ENCODE assay signal across 20 mouse cellular contexts in the genomic region with DNA sequence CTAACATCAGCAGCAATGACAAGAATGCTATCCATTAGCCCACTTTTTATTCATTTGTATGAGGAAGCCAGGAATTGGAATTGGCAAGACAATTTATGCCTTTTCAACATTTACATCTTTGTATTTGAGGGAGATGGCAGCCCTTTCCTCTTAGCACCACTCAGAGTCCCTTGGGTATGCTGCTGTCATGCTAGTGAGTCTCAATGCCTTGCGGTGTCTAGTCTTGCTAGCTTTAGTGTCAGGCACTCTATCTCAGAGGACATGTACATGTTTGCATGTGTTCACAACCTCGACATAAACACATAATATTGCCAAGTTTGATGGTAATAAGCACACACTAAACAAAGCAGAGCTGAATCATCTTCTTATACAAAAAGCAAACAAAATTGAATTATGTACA.
DNase-seq lines count a peak whose midpoint lies in the region; ATAC-seq and TF ChIP-seq lines count a peak whose summit lies in the region.
"Had no signal": no experiment of that assay in that cellular context is flagged by ENCODE, and none has a peak within 500 bp of the region (broad histone marks: within the 10 kb centered on the region; RNA-seq: fewer than 3 reads in every experiment).

No protein-coding gene starts in this region.

- H3K36me3 ChIP-seq in forebrain, embryonic 14.5 days (ENCODE audit: control insufficient read depth, insufficient read depth, low read length): no peaks in the 10 kb centered on the region
- no peaks in the 10 kb centered on the region for H3K36me3 ChIP-seq in forebrain, postnatal 0 days (ENCODE audit: insufficient read depth)
- H3K36me3 ChIP-seq in midbrain, embryonic 14.5 days (ENCODE audit: control insufficient read depth, insufficient read depth, low read length): no peaks in the 10 kb centered on the region
- H3K36me3 ChIP-seq: embryonic facial prominence, embryonic 12.5 days; stomach, embryonic 15.5 days had no signal

- no peaks in the 10 kb centered on the region for H3K27me3 ChIP-seq in forebrain, embryonic 14.5 days (replicated peaks; ENCODE audit: control insufficient read depth, insufficient read depth, low read length)
- no peaks in the 10 kb centered on the region for H3K27me3 ChIP-seq in forebrain, postnatal 0 days (ENCODE audit: insufficient read depth, low read length)
- no peaks in the 10 kb centered on the region for H3K27me3 ChIP-seq in midbrain, embryonic 14.5 days (ENCODE audit: control insufficient read depth, insufficient read depth, low read length)
- H3K27me3 ChIP-seq: embryonic facial prominence, embryonic 12.5 days; stomach, embryonic 15.5 days had no signal

- peak; percentile 48 for DNase-seq in forebrain, embryonic 14.5 days (ENCODE audit: low spot score)
- no peak for DNase-seq in forebrain, postnatal 0 days
- peak; percentile 11 for DNase-seq in retina, postnatal 1 day
- DNase-seq in retina, embryonic 14.5 days (ENCODE audit: low spot score): no peak
- DNase-seq in midbrain, embryonic 14.5 days: peak; percentile 74
- DNase-seq in kidney, adult 11 months: no peak
- DNase-seq in layer of hippocampus, postnatal 36 days: no peak
- DNase-seq in right cerebral cortex, postnatal 25 days: no peak
- DNase-seq: adrenal gland, postnatal 25 days; cerebellum, adult 11 months; kidney, adult 8-10 months; kidney, postnatal 14 days; lung, postnatal 4 days; right cerebral cortex, postnatal 4 days; thymus, postnatal 25 days had no signal

- H3K9me3 ChIP-seq in forebrain, embryonic 14.5 days (replicated peaks; ENCODE audit: control insufficient read depth, low read length): no peaks in the 10 kb centered on the region
- H3K9me3 ChIP-seq in forebrain, postnatal 0 days (ENCODE audit: low read length): no peaks in the 10 kb centered on the region
- H3K9me3 ChIP-seq in midbrain, embryonic 14.5 days (ENCODE audit: control insufficient read depth, low read length): no peaks in the 10 kb centered on the region
- H3K9me3 ChIP-seq: embryonic facial prominence, embryonic 12.5 days; stomach, embryonic 15.5 days had no signal

- H3K4me1 ChIP-seq in forebrain, embryonic 14.5 days (ENCODE audit: control insufficient read depth, insufficient read depth, low read length): no peaks in the 10 kb centered on the region
- no peaks in the 10 kb centered on the region for H3K4me1 ChIP-seq in forebrain, postnatal 0 days (ENCODE audit: insufficient read depth)
- H3K4me1 ChIP-seq in midbrain, embryonic 14.5 days (ENCODE audit: control insufficient read depth, insufficient read depth, low read length): peaks cover 4% of the 10 kb centered on the region; the same call in 1 of the 2 replicates
- H3K4me1 ChIP-seq: embryonic facial prominence, embryonic 12.5 days; stomach, embryonic 15.5 days had no signal

- no peak overlapping the region for H3K27ac ChIP-seq in forebrain, embryonic 14.5 days (ENCODE audit: low read depth, low read length)
- H3K27ac ChIP-seq in forebrain, postnatal 0 days (ENCODE audit: low read depth, low read length): no peak overlapping the region
- H3K27ac ChIP-seq in midbrain, embryonic 14.5 days (replicated peaks; ENCODE audit: low read depth, low read length): peak overlapping the region; percentile 72
- H3K27ac ChIP-seq: embryonic facial prominence, embryonic 12.5 days; layer of hippocampus, adult 2 months; stomach, embryonic 15.5 days had no signal

- H3K4me2 ChIP-seq in forebrain, embryonic 14.5 days (ENCODE audit: low read length): no peak overlapping the region
- H3K4me2 ChIP-seq in forebrain, postnatal 0 days (ENCODE audit: low read depth): no peak overlapping the region
- no peak overlapping the region for H3K4me2 ChIP-seq in midbrain, embryonic 14.5 days (ENCODE audit: low read length)
- H3K4me2 ChIP-seq: embryonic facial prominence, embryonic 12.5 days; stomach, embryonic 15.5 days had no signal

- 52% methylated on average over 2 of the region's 2 CpGs for WGBS in forebrain, embryonic 14.5 days
- WGBS in forebrain, postnatal 0 days: 40% methylated on average over 2 of the region's 2 CpGs
- 28% methylated on average over 2 of the region's 2 CpGs for WGBS in midbrain, embryonic 14.5 days

- no peak overlapping the region for H3K4me3 ChIP-seq in forebrain, embryonic 14.5 days (ENCODE audit: low read depth, low read length)
- no peak overlapping the region for H3K4me3 ChIP-seq in forebrain, postnatal 0 days (ENCODE audit: low read depth, low read length)
- no peak overlapping the region for H3K4me3 ChIP-seq in midbrain, embryonic 14.5 days (replicated peaks; ENCODE audit: low read depth, low read length)
- H3K4me3 ChIP-seq: embryonic facial prominence, embryonic 12.5 days; layer of hippocampus, adult 2 months; myocyte; stomach, embryonic 15.5 days had no signal

- 0 out of 2 replicates have a peak, but pooled peaks have one; percentile 20 for ATAC-seq in forebrain, embryonic 14.5 days
- no peak for ATAC-seq in forebrain, postnatal 0 days
- peak; percentile 40; the same call in 1 of the 2 replicates for ATAC-seq in midbrain, embryonic 14.5 days (ENCODE audit: low FRiP score, low TSS enrichment)
- ATAC-seq: inflammation-experienced regulatory T-cells, adult 6 months had no signal

- TF ChIP-seq CTCF in forebrain, postnatal 0 days (IDR thresholded peaks at IDR 0.05; ENCODE audit: low read depth): no peak

- H3K9ac ChIP-seq in forebrain, embryonic 14.5 days (ENCODE audit: low read length): no peak overlapping the region
- no peak overlapping the region for H3K9ac ChIP-seq in forebrain, postnatal 0 days
- no peak overlapping the region for H3K9ac ChIP-seq in midbrain, embryonic 14.5 days (replicated peaks; ENCODE audit: low read length)
- H3K9ac ChIP-seq: embryonic facial prominence, embryonic 12.5 days; stomach, embryonic 15.5 days had no signal

Comparison
In these comparisons a context has a peak if more than half of its experiments do, and no peak if none do; other contexts are left out.
1. DNase-seq: peak in forebrain, embryonic 14.5 days (single experiment), retina, postnatal 1 day (single experiment) and midbrain, embryonic 14.5 days (single experiment); none in forebrain, postnatal 0 days (single experiment), retina, embryonic 14.5 days (single experiment), kidney, adult 11 months (single experiment), layer of hippocampus, postnatal 36 days (0 of 2) and right cerebral cortex, postnatal 25 days (single experiment).